Mouse (Mus musculus) spleen, postnatal 10 days (tissue): ENCODE measurements around the gene Hnrnpul1.

ENCODE experiments used
- DNase-seq, 2 experiments: peaks; one replicate each; pipeline ENCODE4 v3.0.0; 2021 to 2022; ENCODE audit warnings: low spot score in 2 of 2

The Hnrnpul1 gene

GRCm38 (mm10) chr7:25719761-25720610, 34.6 kb downstream of the Hnrnpul1 start:
- peak; percentile 80 to 83 for DNase-seq

GRCm38 (mm10) chr7:25718788-25719417, 35.7 kb downstream of the Hnrnpul1 start, which contains the start of gene Ccdc97:
TSS of gene Ccdc97 (minus strand) at chr7:25719088.
- DNase-seq, result peak; percentile 88 to 91

- no peak for DNase-seq
Observed at GRCm38 (mm10) chr7:25717478-25717877, 37.1 kb downstream of the Hnrnpul1 start.

- no peak for DNase-seq
Observed at GRCm38 (mm10) chr7:25715731-25716271, 38.8 kb downstream of the Hnrnpul1 start.

GRCm38 (mm10) chr7:25714581-25714980, 40.0 kb downstream of the Hnrnpul1 start:
- DNase-seq, result no peak

- no peak for DNase-seq
Observed at GRCm38 (mm10) chr7:25712801-25713200, 41.8 kb downstream of the Hnrnpul1 start.

- DNase-seq, result no peak
Observed at GRCm38 (mm10) chr7:25711731-25712197, 42.8 kb downstream of the Hnrnpul1 start.

- no peak for DNase-seq
Observed at GRCm38 (mm10) chr7:25711165-25711564, 43.4 kb downstream of the Hnrnpul1 start.

GRCm38 (mm10) chr7:25710519-25711130, 43.9 kb downstream of the Hnrnpul1 start:
- DNase-seq, result no peak

GRCm38 (mm10) chr7:25709961-25710360, 44.6 kb downstream of the Hnrnpul1 start:
- no peak for DNase-seq

- DNase-seq, result no peak
Observed at GRCm38 (mm10) chr7:25707581-25708292, 46.8 kb downstream of the Hnrnpul1 start.

- no peak for DNase-seq
Observed at GRCm38 (mm10) chr7:25706578-25707170, 47.9 kb downstream of the Hnrnpul1 start.

- DNase-seq, result no peak
Observed at GRCm38 (mm10) chr7:25705801-25706251, 48.7 kb downstream of the Hnrnpul1 start.

GRCm38 (mm10) chr7:25704716-25705364, 49.7 kb downstream of the Hnrnpul1 start:
- no peak for DNase-seq

GRCm38 (mm10) chr7:25703793-25704494, 50.6 kb downstream of the Hnrnpul1 start:
- no peak for DNase-seq

GRCm38 (mm10) chr7:25702350-25702749, 52.2 kb downstream of the Hnrnpul1 start:
- no peak for DNase-seq

- no peak for DNase-seq
Observed at GRCm38 (mm10) chr7:25700732-25701131, 53.8 kb downstream of the Hnrnpul1 start.

GRCm38 (mm10) chr7:25699851-25700250, 54.7 kb downstream of the Hnrnpul1 start:
- no peak for DNase-seq

GRCm38 (mm10) chr7:25694104-25694503, 60.5 kb downstream of the Hnrnpul1 start:
- no peak for DNase-seq

GRCm38 (mm10) chr7:25690051-25690450, 64.5 kb downstream of the Hnrnpul1 start:
- no peak for DNase-seq
